Mouse (Mus musculus) heart, embryonic 11.5 days (tissue): ENCODE results near the gene Tmem164. TPM values are rescaled to one million over a fixed set of nuclear protein-coding genes. Genes with fewer than 3 reads are reported as not detected.

Experiments used
- ATAC-seq: fragments of 200-750 bp; cut with Nextera tagmentation; replicated peaks from 2 replicates; pipeline ENCODE4 v1.8.0; 2017; ENCODE audit warnings: moderate library complexity; ENCODE audit not compliant: insufficient number of reproducible peaks, low FRiP score, low TSS enrichment
- H3K27ac ChIP-seq: fragments of 300-500 bp; sonication (generic); 2 replicates; pipeline ENCODE4 v1.5.1; 2014; ENCODE audit warnings: mild to moderate bottlenecking, low read depth, low read length
- H3K27me3 ChIP-seq: fragments of 300-500 bp; sonication (generic); 2 replicates; pipeline ENCODE4 v1.6.1; 2014; ENCODE audit warnings: mild to moderate bottlenecking, low read length, mixed read lengths; ENCODE audit not compliant: control insufficient read depth, insufficient read depth
- H3K36me3 ChIP-seq: fragments of 300-500 bp; sonication (generic); 2 replicates; pipeline ENCODE4 v1.6.1; 2014; ENCODE audit warnings: mild to moderate bottlenecking, low read length, moderate library complexity, mixed read lengths; ENCODE audit not compliant: control insufficient read depth, insufficient read depth
- H3K4me1 ChIP-seq: fragments of 300-500 bp; sonication (generic); 2 replicates; pipeline ENCODE4 v1.6.1; 2014; ENCODE audit warnings: low read length; ENCODE audit not compliant: control insufficient read depth, insufficient read depth
- H3K4me2 ChIP-seq: fragments of 300-500 bp; sonication (generic); 2 replicates; pipeline ENCODE4 v1.6.1; 2014; ENCODE audit warnings: mild to moderate bottlenecking, moderate library complexity
- H3K4me3 ChIP-seq: fragments of 300-500 bp; sonication (generic); 2 replicates; pipeline ENCODE4 v1.5.1; 2014; ENCODE audit warnings: low read depth, low read length
- H3K9ac ChIP-seq: fragments of 300-500 bp; sonication (generic); 2 replicates; pipeline ENCODE4 v1.6.1; 2014; ENCODE audit warnings: mild to moderate bottlenecking, low read depth, low read length, moderate library complexity
- H3K9me3 ChIP-seq: fragments of 300-500 bp; sonication (generic); replicated peaks from 2 replicates; pipeline ENCODE4 v1.6.1; 2016; ENCODE audit warnings: low read length; ENCODE audit not compliant: control insufficient read depth
- WGBS: fragments of 180-500 bp; shearing (Covaris S2); extraction: QIAGEN DNeasy Blood & Tissue Kit; methylation state at CpG from one replicate; pipeline ENCODE4 v1.1.7; 2014; ENCODE audit not compliant: insufficient replicate concordance; 5-methylcytosine and 5-hydroxymethylcytosine counted together
- microRNA counts: library from miRNA; unstranded; fragments of <30 nt; microRNA quantifications from one replicate; lab custom pipeline; 2015
- microRNA-seq: library from miRNA; unstranded; fragments of <30 nt; microRNA quantifications from one replicate; pipeline ENCODE4, GENCODE M21; 2016; ENCODE audit warnings: borderline number of aligned reads
- polyA plus RNA-seq: library from polyadenylated mRNA; unstranded; fragments of >200 nt; fragmentation: Nextera tagmentation; extraction: Ambion mirVana; gene quantifications from 2 replicates; pipeline ENCODE4 v1.2.1, GENCODE M21; 2014

Tmem164 gene
- polyA plus RNA-seq, 1 experiment from 2014 or later: 33.5 TPM

DNA sequence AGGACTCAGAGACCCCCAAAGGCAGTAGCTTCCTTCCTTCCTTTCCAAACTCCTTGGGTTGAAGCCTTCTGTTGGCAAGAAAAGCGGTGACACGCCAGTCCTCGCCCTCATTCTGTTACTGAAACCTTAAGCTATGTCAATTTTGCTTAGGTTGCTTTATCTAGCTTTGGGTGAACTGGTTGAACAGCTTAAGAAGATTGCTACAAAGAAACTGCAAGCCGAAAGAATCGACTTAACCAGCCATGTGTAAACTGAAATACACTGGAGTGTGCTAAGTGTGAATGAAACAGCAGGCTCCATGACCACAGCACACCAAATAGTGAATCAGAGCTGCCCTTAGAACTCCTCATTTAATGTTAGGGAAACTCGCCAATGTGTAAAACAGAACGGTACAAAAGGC is 204.8 kb downstream of the Tmem164 start:
- WGBS: 83% methylated on average over 7 of the region's 7 CpGs
- no peak for ATAC-seq
- no peaks in the 10 kb centered on the region for H3K27me3 ChIP-seq

More for the DNA sequence above, 204.8 kb downstream of the Tmem164 start:
- Histone ChIP-seq H3K9ac (no peak overlapping the region), H3K9me3 (no peaks in the 10 kb centered on the region), H3K4me1 (no peaks in the 10 kb centered on the region), H3K4me3 (no peak overlapping the region), H3K4me2 (no peak overlapping the region), H3K27ac (no peak overlapping the region), H3K36me3 (no peaks in the 10 kb centered on the region)

MicroRNA genes within 50 kb of the gene (microRNA counts, 519-probe panel; counts per million panel counts)
- microRNA mmu-miR-652 (lab: Ali Mortazavi, UCI): 5,617 counts per million, percentile 65 among the panel's probes with 10 or more counts

Small RNA genes lying within 50 kb of the gene (microRNA-seq; reads per million reads assigned to microRNA genes)
- 19,759 reads per million, percentile 98 among the genes with 10 or more reads in this experiment for gene Mir652
